ENCODE assay signal across 9 mouse cellular contexts in genomic region chr12:29534761-29535300, GRCm38 (mm10). TPM values are rescaled to one million over a fixed set of nuclear protein-coding genes. Genes with fewer than 3 reads are reported as not detected.
DNase-seq lines count a peak whose midpoint lies in the region; ATAC-seq and TF ChIP-seq lines count a peak whose summit lies in the region.
"Had no signal": no experiment of that assay in that cellular context is flagged by ENCODE, and none has a peak within 500 bp of the region (broad histone marks: within the 10 kb centered on the region; RNA-seq: fewer than 3 reads in every experiment).

No protein-coding gene starts in this region.

- no peak for ATAC-seq in stomach, embryonic 14.5 days (ENCODE audit: insufficient number of reproducible peaks, insufficient read depth, low FRiP score, low read depth)
- ATAC-seq in stomach, postnatal 0 days (ENCODE audit: low FRiP score, low TSS enrichment) = no peak
- ATAC-seq in forebrain, embryonic 11.5 days (replicated peaks; ENCODE audit: low FRiP score) = 0 out of 2 replicates have a peak, but pooled peaks have one; percentile 31
- ATAC-seq in limb, embryonic 13.5 days (ENCODE audit: low FRiP score, low read depth) = no peak
- ATAC-seq in stomach, embryonic 15.5 days (ENCODE audit: insufficient read depth, low FRiP score, low read depth) = no peak
- ATAC-seq in monocyte, adult 5-6 weeks (replicated peaks; ENCODE audit: insufficient number of reproducible peaks, low FRiP score, low TSS enrichment, poor library complexity, severe bottlenecking) = no peak

- WGBS in stomach, embryonic 14.5 days = under 1% methylated on average over 25 of the region's 25 CpGs
- 3% methylated on average over 25 of the region's 25 CpGs for WGBS in stomach, postnatal 0 days
- WGBS in forebrain, embryonic 11.5 days = under 1% methylated on average over 25 of the region's 25 CpGs
- under 1% methylated on average over 25 of the region's 25 CpGs for WGBS in limb, embryonic 13.5 days
- WGBS in stomach, embryonic 15.5 days = 1% methylated on average over 25 of the region's 25 CpGs

- no peak for TF ChIP-seq EP300 in stomach, postnatal 0 days (optimal IDR thresholded peaks at IDR 0.05)

- H3K36me3 ChIP-seq in stomach, embryonic 14.5 days (ENCODE audit: control insufficient read depth, insufficient read depth, low read length) = no peaks in the 10 kb centered on the region
- no peaks in the 10 kb centered on the region for H3K36me3 ChIP-seq in stomach, postnatal 0 days (ENCODE audit: control insufficient read depth, insufficient read depth, low read length)
- H3K36me3 ChIP-seq in forebrain, embryonic 11.5 days (ENCODE audit: control insufficient read depth, insufficient read depth, low read length) = no peaks in the 10 kb centered on the region
- no peaks in the 10 kb centered on the region for H3K36me3 ChIP-seq in limb, embryonic 13.5 days
- no peaks in the 10 kb centered on the region for H3K36me3 ChIP-seq in stomach, embryonic 15.5 days

- DNase-seq in stomach, postnatal 0 days (ENCODE audit: low spot score) = no peak
- peak; percentile 64 for DNase-seq in forebrain, embryonic 11.5 days (ENCODE audit: low spot score)
- DNase-seq in adrenal gland, adult 18-20 months (ENCODE audit: low spot score in 2 of 2) = no peak
- DNase-seq in thymus, postnatal 4 days = no peak

- H3K9me3 ChIP-seq in stomach, embryonic 14.5 days (ENCODE audit: control insufficient read depth, low read depth, low read length) = no peaks in the 10 kb centered on the region
- H3K9me3 ChIP-seq in stomach, postnatal 0 days (ENCODE audit: control insufficient read depth, low read length) = no peaks in the 10 kb centered on the region
- H3K9me3 ChIP-seq in forebrain, embryonic 11.5 days (ENCODE audit: control insufficient read depth, low read length) = no peaks in the 10 kb centered on the region
- no peaks in the 10 kb centered on the region for H3K9me3 ChIP-seq in limb, embryonic 13.5 days
- H3K9me3 ChIP-seq in stomach, embryonic 15.5 days = no peaks in the 10 kb centered on the region

- H3K27ac ChIP-seq in stomach, embryonic 14.5 days (ENCODE audit: low read length) = no peak overlapping the region
- H3K27ac ChIP-seq in stomach, postnatal 0 days (replicated peaks) = no peak overlapping the region
- H3K27ac ChIP-seq in forebrain, embryonic 11.5 days (ENCODE audit: low read depth, low read length) = no peak overlapping the region
- no peak overlapping the region for H3K27ac ChIP-seq in limb, embryonic 13.5 days
- H3K27ac ChIP-seq in stomach, embryonic 15.5 days = no peak overlapping the region

- H3K4me3 ChIP-seq in stomach, embryonic 14.5 days (ENCODE audit: low read depth, low read length) = no peak overlapping the region
- no peak overlapping the region for H3K4me3 ChIP-seq in stomach, postnatal 0 days (ENCODE audit: low read depth, low read length)
- H3K4me3 ChIP-seq in forebrain, embryonic 11.5 days (ENCODE audit: low read depth, low read length) = peak overlapping the region; percentile 25
- H3K4me3 ChIP-seq in limb, embryonic 13.5 days = peak overlapping the region; percentile 30
- no peak overlapping the region for H3K4me3 ChIP-seq in stomach, embryonic 15.5 days (replicated peaks)

- 0 out of 2 replicates have a peak overlapping the region, but pooled peaks have one; percentile 20 for H3K4me2 ChIP-seq in stomach, embryonic 14.5 days (replicated peaks; ENCODE audit: low read depth, low read length)
- H3K4me2 ChIP-seq in stomach, postnatal 0 days (replicated peaks; ENCODE audit: low read depth) = no peak overlapping the region
- H3K4me2 ChIP-seq in forebrain, embryonic 11.5 days (ENCODE audit: low read depth, low read length, severe bottlenecking) = peak overlapping the region; percentile 31
- peak overlapping the region; percentile 58 for H3K4me2 ChIP-seq in limb, embryonic 13.5 days (replicated peaks)
- H3K4me2 ChIP-seq in stomach, embryonic 15.5 days = peak overlapping the region; percentile 21; the same call in 1 of the 2 replicates

- no peak overlapping the region for H3K9ac ChIP-seq in stomach, embryonic 14.5 days (replicated peaks; ENCODE audit: low read depth, low read length)
- no peak overlapping the region for H3K9ac ChIP-seq in stomach, postnatal 0 days (ENCODE audit: low read length)
- no peak overlapping the region; the same call in 1 of the 2 replicates for H3K9ac ChIP-seq in forebrain, embryonic 11.5 days (ENCODE audit: low read length)
- H3K9ac ChIP-seq in limb, embryonic 13.5 days = 0 out of 2 replicates have a peak overlapping the region, but pooled peaks have one; percentile 13
- no peak overlapping the region for H3K9ac ChIP-seq in stomach, embryonic 15.5 days

- H3K4me1 ChIP-seq in stomach, embryonic 14.5 days (ENCODE audit: control insufficient read depth, insufficient read depth, low read length) = no peaks in the 10 kb centered on the region
- no peaks in the 10 kb centered on the region for H3K4me1 ChIP-seq in stomach, postnatal 0 days (replicated peaks; ENCODE audit: control insufficient read depth, insufficient read depth)
- peaks cover 1% of the 10 kb centered on the region; the same call in 1 of the 2 replicates for H3K4me1 ChIP-seq in forebrain, embryonic 11.5 days (replicated peaks; ENCODE audit: control insufficient read depth, insufficient read depth, low read length)
- peaks cover 8% of the 10 kb centered on the region for H3K4me1 ChIP-seq in limb, embryonic 13.5 days
- H3K4me1 ChIP-seq in stomach, embryonic 15.5 days = no peaks in the 10 kb centered on the region

- TF ChIP-seq CTCF in stomach, postnatal 0 days (IDR thresholded peaks at IDR 0.05; ENCODE audit: low read depth) = no peak

- peaks cover 24% of the 10 kb centered on the region for H3K27me3 ChIP-seq in stomach, embryonic 14.5 days (ENCODE audit: control insufficient read depth, insufficient read depth, low read length)
- peaks cover 5% of the 10 kb centered on the region; the same call in 1 of the 2 replicates for H3K27me3 ChIP-seq in stomach, postnatal 0 days (ENCODE audit: control insufficient read depth, insufficient read depth, low read length)
- H3K27me3 ChIP-seq in forebrain, embryonic 11.5 days (ENCODE audit: control insufficient read depth, insufficient read depth, low read length) = peaks cover 46% of the 10 kb centered on the region
- H3K27me3 ChIP-seq in limb, embryonic 13.5 days = peaks cover 76% of the 10 kb centered on the region
- peaks cover 30% of the 10 kb centered on the region for H3K27me3 ChIP-seq in stomach, embryonic 15.5 days (replicated peaks)

RNA-seq across cellular contexts. Expression of gene Myt1l, which starts 6.6 kb away (rescaled TPM):
- polyA plus RNA-seq in stomach, embryonic 14.5 days (2014; fragmentation: Nextera tagmentation; extraction: Ambion mirVana) = 2.3 and 5.1 TPM in 2 replicates
- polyA plus RNA-seq in stomach, postnatal 0 days (2015; fragmentation: Nextera tagmentation; extraction: Ambion mirVana) = 0.68 and 0.76 TPM in 2 replicates
- polyA plus RNA-seq in forebrain, embryonic 11.5 days (2014; fragmentation: Nextera tagmentation; extraction: Ambion mirVana) = 18.7 and 22.3 TPM in 2 replicates
- 0.14 and 0.89 TPM in 2 replicates for polyA plus RNA-seq in limb, embryonic 13.5 days (2015; fragmentation: Nextera tagmentation; extraction: Ambion mirVana)
- 2.0 and 3.2 TPM in 2 replicates for polyA plus RNA-seq in stomach, embryonic 15.5 days (2015; fragmentation: Nextera tagmentation; extraction: Ambion mirVana)
- not detected in 3 replicates for total RNA-seq in monocyte, adult 5-6 weeks (2017)
- total RNA-seq in adrenal gland, adult 18-20 months (2021) = 1 to 10 TPM; 2.2 to 2.3 TPM
- polyA plus RNA-seq: heart, postnatal 0 days had no signal

Comparison
In these comparisons a context has a peak if more than half of its experiments do, and no peak if none do; other contexts are left out.
1. H3K4me3 ChIP-seq: peak in forebrain, embryonic 11.5 days (single experiment) and limb, embryonic 13.5 days (single experiment); none in stomach, embryonic 14.5 days (single experiment), stomach, postnatal 0 days (single experiment) and stomach, embryonic 15.5 days (single experiment).